Mouse (Mus musculus) lung, postnatal 36 days (tissue): Measurements from ENCODE around the gene Uqcrc1.
A peak's percentile ranks its signal among the peaks of the same experiment; 100 is the strongest.

Source experiments
- DNase-seq: peaks from one replicate; pipeline ENCODE4 v3.0.0; 2022; ENCODE audit warnings: mixed read lengths

Gene Uqcrc1

GRCm38 (mm10) chr9:108987704-108988350 is 51.4 kb downstream of the Uqcrc1 start:
- peak; percentile 70 for DNase-seq

GRCm38 (mm10) chr9:108989802-108990461 is 53.5 kb downstream of the Uqcrc1 start:
- DNase-seq = peak; percentile 26

GRCm38 (mm10) chr9:108990462-108990820 is 54.0 kb downstream of the Uqcrc1 start:
- DNase-seq = no peak

GRCm38 (mm10) chr9:108991428-108992084 is 55.1 kb downstream of the Uqcrc1 start, which contains the start of gene Pfkfb4:
Gene Pfkfb4 (plus strand): TSS chr9:108991778.
- DNase-seq = peak; percentile 100

GRCm38 (mm10) chr9:108992085-108992469 is 55.6 kb downstream of the Uqcrc1 start:
- peak; percentile 57 for DNase-seq

GRCm38 (mm10) chr9:108992620-108993361 is 56.4 kb downstream of the Uqcrc1 start:
- DNase-seq = peak; percentile 40

GRCm38 (mm10) chr9:108996411-108996810 is 60.0 kb downstream of the Uqcrc1 start:
- peak; percentile 22 for DNase-seq

GRCm38 (mm10) chr9:108998287-108999166 is 62.1 kb downstream of the Uqcrc1 start:
- peak; percentile 57 for DNase-seq

GRCm38 (mm10) chr9:108999167-108999526 is 62.7 kb downstream of the Uqcrc1 start:
- DNase-seq = peak; percentile 35
